Mouse (Mus musculus) brain, embryonic 14.5 days (tissue): Measurements from ENCODE around the gene Vegfc.

Experiments
- CTCF ChIP-seq: fragments of 200-500 bp; IDR thresholded peaks from 2 replicates; pipeline ENCODE4 v1.5.1; 2012; ENCODE audit warnings: inconsistent platforms, mild to moderate bottlenecking, moderate library complexity, borderline replicate concordance; ENCODE audit not compliant: insufficient read depth, insufficient read length; ENCODE audit errors: extremely low read depth
- POLR2A ChIP-seq: fragments of 200-500 bp; IDR thresholded peaks from 2 replicates; pipeline ENCODE4 v1.6.1; 2012; ENCODE audit warnings: mild to moderate bottlenecking, inconsistent platforms, borderline replicate concordance; ENCODE audit not compliant: poor library complexity, insufficient read depth, insufficient read length, severe bottlenecking; ENCODE audit errors: extremely low read depth

DNA sequence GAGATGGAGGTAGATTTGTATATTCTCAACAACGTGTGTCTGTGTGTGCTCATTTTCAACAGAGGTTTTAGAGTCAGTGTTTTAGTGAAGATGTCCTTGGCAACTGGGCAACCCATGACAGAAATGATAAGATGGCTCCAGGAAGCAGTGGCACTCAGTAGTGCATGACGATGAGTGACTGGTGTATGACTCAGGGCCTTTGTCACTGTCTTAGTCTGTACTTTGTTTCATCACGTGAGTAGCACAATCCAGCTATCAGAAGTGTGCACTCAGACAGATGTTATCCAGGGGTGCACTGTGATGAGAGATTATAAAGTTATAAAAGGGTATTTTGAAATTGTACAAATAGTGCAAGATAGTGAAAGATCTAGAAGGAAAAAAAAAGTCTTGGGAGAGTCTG lies 44.5 kb downstream of the Vegfc start:
- TF ChIP-seq CTCF = no peak
- no peak for TF ChIP-seq POLR2A
